Mouse (Mus musculus): Measurements from ENCODE around the gene Pilrb2.
"Not testable (repeated sequence)": the region's sequence is repeated elsewhere in the genome, so short reads cannot be mapped to it uniquely, and the experiment has no call there.

Gene Pilrb2

GRCm38 (mm10) chr5:137871644-137872380 is at the start of gene Pilrb2:
TSS of gene Pilrb2 (minus strand) at chr5:137871815.
- DNase-seq (ENCODE audit: low spot score in 2 of 2): not testable (repeated sequence)

GRCm38 (mm10) chr5:137915550-137915949 is 43.9 kb upstream of the Pilrb2 start:
- no peak for DNase-seq (ENCODE audit: low spot score in 2 of 2)

- DNase-seq (ENCODE audit: low spot score in 2 of 2): no peak
Measured at GRCm38 (mm10) chr5:137914508-137914907, 42.9 kb upstream of the Pilrb2 start.

- no peak for DNase-seq (ENCODE audit: low spot score in 2 of 2)
Measured at GRCm38 (mm10) chr5:137909564-137910262, 38.1 kb upstream of the Pilrb2 start.

GRCm38 (mm10) chr5:137897812-137898211 is 26.2 kb upstream of the Pilrb2 start:
- DNase-seq (ENCODE audit: low spot score in 2 of 2): no peak

GRCm38 (mm10) chr5:137892954-137893353 is 21.3 kb upstream of the Pilrb2 start:
- DNase-seq (ENCODE audit: low spot score in 2 of 2): no peak

GRCm38 (mm10) chr5:137887666-137888065 is 16.1 kb upstream of the Pilrb2 start:
- DNase-seq (ENCODE audit: low spot score in 2 of 2): no peak

GRCm38 (mm10) chr5:137885894-137886293 is 14.3 kb upstream of the Pilrb2 start:
- DNase-seq (ENCODE audit: low spot score in 2 of 2): peak; percentile 23 to 27

GRCm38 (mm10) chr5:137883345-137883744 is 11.7 kb upstream of the Pilrb2 start:
- DNase-seq (ENCODE audit: low spot score in 2 of 2): no peak

- no peak for DNase-seq (ENCODE audit: low spot score in 2 of 2)
Measured at GRCm38 (mm10) chr5:137882922-137883321, 11.3 kb upstream of the Pilrb2 start.

- DNase-seq (ENCODE audit: low spot score in 2 of 2): no peak
Measured at GRCm38 (mm10) chr5:137877860-137878259, 6.2 kb upstream of the Pilrb2 start.

- DNase-seq (ENCODE audit: low spot score in 2 of 2): no peak
Measured at GRCm38 (mm10) chr5:137875054-137875453, 3.4 kb upstream of the Pilrb2 start.

GRCm38 (mm10) chr5:137872381-137872702 is 727 bp upstream of the Pilrb2 start:
- DNase-seq (ENCODE audit: low spot score in 2 of 2): not testable (repeated sequence)

- DNase-seq (ENCODE audit: low spot score in 2 of 2): not testable (repeated sequence)
Measured at GRCm38 (mm10) chr5:137868600-137868999, 3.0 kb downstream of the Pilrb2 start.

GRCm38 (mm10) chr5:137864008-137864407 is 7.6 kb downstream of the Pilrb2 start:
- DNase-seq (ENCODE audit: low spot score in 2 of 2): not testable (repeated sequence)

- DNase-seq (ENCODE audit: low spot score in 2 of 2): not testable (repeated sequence)
Measured at GRCm38 (mm10) chr5:137857960-137858710, 13.5 kb downstream of the Pilrb2 start, which contains the start of gene Pilrb1. TSS of gene Pilrb1 (minus strand) at chr5:137858106.

GRCm38 (mm10) chr5:137856870-137857269 is 14.7 kb downstream of the Pilrb2 start:
- DNase-seq (ENCODE audit: low spot score in 2 of 2): not testable (repeated sequence)

GRCm38 (mm10) chr5:137854907-137855306 is 16.7 kb downstream of the Pilrb2 start:
- DNase-seq (ENCODE audit: low spot score in 2 of 2): not testable (repeated sequence)

GRCm38 (mm10) chr5:137850313-137850712 is 21.3 kb downstream of the Pilrb2 start:
- not testable (repeated sequence) for DNase-seq (ENCODE audit: low spot score in 2 of 2)

- not testable (repeated sequence) for DNase-seq (ENCODE audit: low spot score in 2 of 2)
Measured at GRCm38 (mm10) chr5:137837110-137837509, 34.5 kb downstream of the Pilrb2 start.

GRCm38 (mm10) chr5:137836611-137837010 is 35.0 kb downstream of the Pilrb2 start:
- DNase-seq (ENCODE audit: low spot score in 2 of 2): no peak

- not testable (repeated sequence) for DNase-seq (ENCODE audit: low spot score in 2 of 2)
Measured at GRCm38 (mm10) chr5:137835966-137836520, 35.6 kb downstream of the Pilrb2 start, which contains the start of gene Pilra. TSS of gene Pilra (minus strand) at chr5:137836281.
